Mouse (Mus musculus) lung, postnatal 10 days (tissue): ENCODE data around the gene Col8a2.
A peak's percentile ranks its signal among the peaks of the same experiment; 100 is the strongest.

ENCODE experiments used
- DNase-seq: peaks from one replicate; pipeline ENCODE4 v3.0.0; 2021

The Col8a2 gene

GRCm38 (mm10) chr4:126303877-126304276 is 17.3 kb downstream of the Col8a2 start:
- DNase-seq = no peak

DNA sequence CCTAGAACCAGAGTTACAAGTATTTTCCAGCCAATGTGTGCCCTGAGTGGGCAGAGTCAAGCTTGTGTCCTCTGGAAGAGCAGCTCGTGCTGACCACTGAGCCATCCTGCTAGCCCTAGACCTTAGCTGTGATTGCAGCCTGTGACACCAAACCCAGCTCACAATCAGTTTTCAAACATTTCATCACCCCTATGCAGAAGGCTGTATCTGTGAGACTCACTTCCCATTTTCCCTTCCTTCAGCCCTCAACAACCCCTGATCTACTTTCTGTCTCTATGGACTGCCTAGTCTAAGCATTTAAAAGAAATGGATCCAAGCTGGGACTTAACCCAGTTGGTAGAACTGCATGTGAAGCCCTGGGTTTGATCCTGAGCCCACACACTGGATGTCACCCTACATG is 18.8 kb downstream of the Col8a2 start:
- no peak for DNase-seq

GRCm38 (mm10) chr4:126306058-126306457 is 19.5 kb downstream of the Col8a2 start:
- DNase-seq = no peak

DNA sequence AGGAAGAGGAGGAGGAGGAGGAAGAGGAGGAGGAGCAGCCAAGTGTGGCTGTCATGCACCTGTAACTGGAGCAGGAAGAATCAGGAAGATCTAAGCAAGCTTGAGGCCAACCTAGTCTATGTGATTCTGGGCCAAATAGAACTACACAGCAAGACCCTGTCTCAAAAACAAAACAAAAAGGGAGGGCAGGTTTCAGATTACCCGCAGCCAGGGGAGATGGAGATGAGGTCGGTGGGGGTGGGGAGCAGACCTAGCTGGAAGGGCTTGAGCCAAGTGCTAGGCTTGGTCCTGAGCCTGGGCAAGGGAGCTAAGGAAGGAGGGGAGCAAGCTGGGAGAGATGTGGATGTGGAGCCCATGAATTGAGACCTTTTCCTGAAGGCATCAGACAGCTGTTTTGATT is 20.2 kb downstream of the Col8a2 start:
- no peak for DNase-seq

DNA sequence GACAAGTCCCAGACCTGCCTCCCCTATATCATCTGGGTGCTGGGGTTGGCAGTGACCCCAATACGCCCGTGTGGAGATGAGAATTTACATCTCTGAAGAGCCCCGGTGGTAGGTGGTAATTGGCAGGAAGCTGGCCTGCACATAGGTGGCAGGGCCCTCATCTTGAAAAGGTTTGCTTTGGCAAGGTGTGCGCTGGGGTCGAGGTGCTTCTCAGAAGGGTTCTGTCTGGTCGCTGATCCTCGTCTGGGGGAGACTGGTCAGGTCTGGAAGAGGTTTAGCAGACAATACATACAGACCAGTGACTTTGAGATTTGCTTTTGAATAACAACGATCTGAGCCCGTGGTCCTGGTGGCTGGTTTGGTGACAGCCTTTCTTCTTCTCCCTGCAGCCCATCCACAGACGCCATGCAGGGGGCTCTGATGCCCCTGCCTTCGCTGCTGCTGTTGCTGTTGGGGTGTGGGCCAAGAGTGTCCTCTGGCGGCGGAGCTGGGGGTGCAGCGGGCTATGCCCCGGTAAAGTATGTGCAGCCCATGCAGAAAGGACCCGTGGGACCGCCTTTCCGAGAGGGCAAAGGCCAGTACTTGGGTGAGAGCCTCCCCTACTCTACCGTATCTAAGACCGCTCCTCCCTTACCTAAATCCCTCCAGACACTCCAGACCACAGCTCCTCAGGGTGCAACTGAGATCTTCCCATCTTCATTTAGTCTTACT is 22.8 kb downstream of the Col8a2 start:
- peak; percentile 59 for DNase-seq

DNA sequence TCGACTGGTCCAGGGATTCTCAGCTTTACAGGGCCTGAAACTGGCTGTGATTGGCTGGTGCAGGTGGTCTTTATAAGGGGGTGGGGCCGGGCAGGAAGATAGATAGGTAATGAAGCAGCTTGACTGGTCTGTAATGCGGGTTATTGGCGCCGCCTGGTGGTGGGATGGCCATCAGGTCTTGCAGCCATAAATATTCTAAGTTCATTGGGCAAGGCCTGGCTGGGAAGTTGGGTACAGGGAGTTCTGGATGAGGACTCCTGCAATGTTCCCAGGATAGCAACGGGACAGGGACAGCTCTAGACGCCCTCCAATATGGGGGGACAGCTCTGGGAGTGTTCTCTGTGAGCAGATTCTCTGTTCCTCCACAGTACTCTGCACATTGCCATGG is 23.3 kb downstream of the Col8a2 start:
- DNase-seq = peak; percentile 92

GRCm38 (mm10) chr4:126310344-126310743 is 23.8 kb downstream of the Col8a2 start:
- DNase-seq = no peak

GRCm38 (mm10) chr4:126311566-126312200 is 25.1 kb downstream of the Col8a2 start:
- DNase-seq = no peak

- no peak for DNase-seq
These were observed 26.6 kb downstream of the Col8a2 start for GRCm38 (mm10) chr4:126313202-126313601.

DNA sequence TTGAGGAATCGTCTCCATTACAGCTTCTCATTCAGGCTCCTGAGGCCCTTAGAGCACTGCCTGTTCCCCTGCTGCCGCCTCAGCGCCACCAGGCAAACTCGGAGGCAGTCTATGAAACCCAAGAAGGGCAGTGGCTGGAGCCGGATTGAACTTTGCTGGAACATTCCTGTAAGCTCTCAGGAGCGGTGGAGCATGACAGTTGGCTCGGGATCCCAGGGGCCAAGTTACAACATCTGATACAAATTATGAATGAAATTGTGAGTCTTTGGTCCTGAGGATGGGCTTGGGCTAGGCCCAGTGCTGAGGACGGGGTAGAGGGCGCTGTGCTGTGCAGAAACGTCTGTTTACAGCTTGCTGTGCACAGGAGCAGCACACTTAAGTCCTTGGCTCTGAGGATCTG is 27.8 kb downstream of the Col8a2 start:
- DNase-seq = no peak

DNA sequence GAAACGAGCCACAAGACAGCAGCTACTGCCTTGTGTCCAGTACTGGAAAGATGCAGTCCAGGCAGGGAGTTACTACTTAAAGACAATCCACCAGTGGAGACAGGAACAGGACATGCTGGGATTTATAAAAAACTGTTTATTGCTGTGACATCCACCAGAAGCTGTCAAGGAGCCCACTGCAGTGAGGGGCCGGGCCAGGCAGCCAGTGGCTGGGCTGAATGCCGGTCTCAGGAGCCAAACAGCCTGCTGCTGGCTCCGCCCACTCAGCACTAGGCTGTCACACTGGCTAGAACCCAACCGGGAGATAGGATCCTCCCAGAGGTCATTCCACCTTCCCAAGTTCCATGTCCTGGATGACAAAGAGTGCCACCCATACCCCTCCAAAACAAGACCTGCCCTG is 29.3 kb downstream of the Col8a2 start:
- DNase-seq = peak; percentile 69

DNA sequence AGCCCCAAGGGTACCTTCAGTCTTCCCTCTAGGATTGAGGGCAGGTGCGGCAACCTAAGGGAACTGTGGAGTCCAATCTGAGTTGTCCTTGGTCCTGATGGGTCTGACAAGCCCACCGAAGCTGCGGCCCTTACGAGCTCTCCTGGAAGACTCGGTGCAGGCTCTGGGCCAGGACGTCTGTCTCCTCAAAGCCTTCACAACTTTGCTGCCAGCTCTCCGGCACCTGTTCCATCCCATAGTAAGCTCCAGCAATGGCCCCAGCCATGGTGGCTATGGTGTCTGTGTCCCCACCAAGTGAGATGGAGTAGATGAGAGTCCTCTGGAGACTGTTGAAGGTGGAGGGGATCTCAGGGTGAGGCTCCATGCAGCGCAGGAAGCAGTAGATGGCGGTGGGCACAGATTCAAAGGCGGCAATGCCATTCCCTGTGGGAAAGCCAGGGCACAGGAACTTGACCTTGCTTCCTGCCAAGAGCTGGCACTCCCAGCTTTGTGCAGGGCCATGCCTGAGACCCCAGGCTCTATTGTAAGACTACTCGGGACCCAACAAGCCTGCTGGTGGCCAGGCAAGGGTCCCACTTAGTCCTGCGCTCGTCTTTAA is 29.9 kb downstream of the Col8a2 start:
- no peak for DNase-seq

- no peak for DNase-seq
These were observed 33.2 kb downstream of the Col8a2 start for GRCm38 (mm10) chr4:126319806-126320205.

GRCm38 (mm10) chr4:126321111-126321853 is 34.7 kb downstream of the Col8a2 start, which contains the start of gene Adprhl2:
TSS of gene Adprhl2 (minus strand) at chr4:126321703.
- DNase-seq = peak; percentile 99

DNA sequence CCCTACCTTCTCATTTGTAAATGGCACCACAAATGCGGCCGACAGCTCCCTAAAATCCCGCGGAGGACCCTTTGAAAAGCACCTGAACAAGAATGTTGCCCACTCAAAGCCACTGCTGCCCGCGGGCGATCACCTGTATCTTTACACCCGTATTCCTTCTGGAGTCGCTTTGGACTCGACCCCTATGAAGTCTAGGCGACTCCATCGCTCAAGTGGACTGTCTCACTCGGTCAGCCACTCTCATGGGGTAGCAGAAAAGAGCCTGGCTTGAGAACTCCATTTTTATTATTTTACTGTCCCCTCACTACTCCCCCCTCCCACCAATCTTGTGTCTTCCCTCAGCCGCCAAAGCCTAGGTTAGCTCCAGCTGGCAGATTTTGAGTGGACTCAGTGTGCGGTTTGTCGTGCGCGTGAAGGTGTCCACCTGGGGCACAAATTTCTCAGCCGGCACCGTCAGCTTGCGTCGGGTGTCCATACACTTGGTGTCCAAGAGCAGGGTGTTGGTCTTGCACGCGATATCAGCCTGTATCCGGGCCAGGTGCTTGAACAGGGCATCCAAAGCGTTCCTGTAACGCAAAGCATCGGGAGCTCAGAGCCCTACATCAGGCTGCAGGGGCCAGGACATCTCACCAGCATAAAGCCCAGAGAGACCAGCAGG is 35.4 kb downstream of the Col8a2 start:
- no peak for DNase-seq

DNA sequence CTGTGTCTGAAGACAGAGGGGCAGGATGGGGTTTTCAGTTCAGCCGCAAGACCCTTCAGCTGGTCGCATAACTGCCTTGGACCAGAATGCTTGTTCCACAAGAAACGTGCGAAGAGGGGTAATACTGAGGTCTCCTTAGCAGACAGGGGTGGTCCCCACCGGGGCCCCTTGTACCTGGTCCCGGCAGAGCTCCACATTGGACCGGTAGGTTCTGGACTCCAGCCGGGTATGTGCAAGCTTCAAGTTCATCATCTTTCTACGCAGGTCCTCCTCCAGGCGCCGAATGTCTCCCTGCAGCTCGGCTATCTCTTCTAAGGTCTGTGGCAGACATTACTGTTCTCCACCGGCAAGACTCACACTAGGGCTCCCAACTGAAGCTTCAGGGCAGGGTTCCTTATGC is 36.1 kb downstream of the Col8a2 start:
- no peak for DNase-seq

DNA sequence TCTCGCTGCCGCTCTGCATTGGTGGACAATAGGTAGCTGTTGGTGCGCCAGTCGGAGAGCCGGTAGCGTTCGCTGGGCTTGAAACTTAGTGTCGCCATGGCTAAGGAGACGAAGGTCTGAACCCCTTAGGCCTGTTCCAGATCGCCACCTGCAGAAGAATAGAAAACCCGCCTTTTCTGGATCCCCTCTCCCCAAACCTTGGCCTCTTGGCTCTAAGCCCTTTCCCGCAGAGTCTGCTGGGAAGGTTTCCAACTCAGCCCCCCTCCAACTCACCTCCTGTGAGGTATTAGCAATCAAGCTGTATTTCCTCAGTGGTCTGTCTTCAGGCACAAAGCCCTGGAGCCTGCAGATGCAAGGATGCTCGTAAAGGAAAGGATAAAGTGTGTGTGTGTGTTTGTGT is 38.3 kb downstream of the Col8a2 start:
- no peak for DNase-seq

GRCm38 (mm10) chr4:126325281-126325861 is 38.8 kb downstream of the Col8a2 start, which contains the start of gene Tekt2:
TSS of gene Tekt2 (minus strand) at chr4:126325688.
- DNase-seq = peak; percentile 49

DNA sequence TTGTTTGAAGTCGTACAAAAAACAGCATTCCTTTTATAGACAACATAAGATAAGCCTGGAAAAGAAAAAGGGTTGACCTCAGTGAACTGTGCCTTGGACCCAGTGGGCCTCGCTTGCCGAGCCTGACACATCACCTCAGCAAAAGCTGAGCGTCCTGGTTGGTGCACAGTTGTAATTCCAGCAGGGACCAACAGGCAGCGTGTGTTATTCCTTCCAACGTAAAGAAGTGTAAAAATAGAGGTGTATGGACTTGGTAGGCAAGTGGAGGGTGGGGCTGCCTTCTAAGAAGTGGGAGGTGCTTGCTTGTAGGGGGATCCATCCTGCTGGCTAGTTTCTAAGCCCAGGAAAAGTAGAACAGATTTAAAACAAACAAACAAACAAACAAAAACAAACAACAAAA is 39.4 kb downstream of the Col8a2 start:
- DNase-seq = no peak

DNA sequence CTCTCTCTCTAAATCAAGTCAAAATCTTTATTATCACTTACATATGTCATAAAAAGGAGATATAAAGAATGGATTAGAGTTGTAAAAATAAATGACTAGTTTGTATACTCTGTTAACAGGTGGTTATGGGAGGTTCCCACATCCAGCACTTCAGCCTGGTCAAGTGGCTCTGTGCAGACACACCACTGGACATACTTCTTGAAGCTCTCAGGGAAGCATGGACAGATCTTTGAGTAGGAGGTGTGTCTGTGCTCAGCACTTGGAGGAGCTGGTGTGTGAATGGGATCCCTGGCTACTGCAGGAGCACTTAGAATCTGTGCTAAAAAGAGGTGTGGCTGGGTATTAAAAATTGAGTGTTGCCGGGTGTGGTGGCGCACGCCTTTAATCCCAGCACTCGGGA is 43.7 kb downstream of the Col8a2 start:
- DNase-seq = no peak

DNA sequence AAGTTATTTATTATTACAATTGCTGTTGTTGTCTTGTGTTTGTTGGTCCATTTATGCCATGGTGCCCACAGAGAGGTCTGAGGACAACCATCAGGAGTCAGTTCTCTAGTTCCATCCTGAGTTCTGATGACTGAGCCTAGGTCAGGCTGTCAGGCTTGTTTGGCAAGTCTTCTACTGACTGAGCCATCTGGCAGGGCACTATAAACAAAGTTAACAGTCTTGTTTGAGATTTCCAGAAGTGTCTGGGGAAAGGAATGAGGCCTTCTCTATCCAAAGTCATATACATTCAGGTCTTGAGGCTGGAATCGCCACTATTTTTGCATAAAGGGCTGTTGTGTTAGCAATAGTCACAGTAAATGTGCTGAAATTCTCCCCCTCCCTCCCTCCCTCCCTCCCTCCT is 45.2 kb downstream of the Col8a2 start:
- DNase-seq = peak; percentile 71

DNA sequence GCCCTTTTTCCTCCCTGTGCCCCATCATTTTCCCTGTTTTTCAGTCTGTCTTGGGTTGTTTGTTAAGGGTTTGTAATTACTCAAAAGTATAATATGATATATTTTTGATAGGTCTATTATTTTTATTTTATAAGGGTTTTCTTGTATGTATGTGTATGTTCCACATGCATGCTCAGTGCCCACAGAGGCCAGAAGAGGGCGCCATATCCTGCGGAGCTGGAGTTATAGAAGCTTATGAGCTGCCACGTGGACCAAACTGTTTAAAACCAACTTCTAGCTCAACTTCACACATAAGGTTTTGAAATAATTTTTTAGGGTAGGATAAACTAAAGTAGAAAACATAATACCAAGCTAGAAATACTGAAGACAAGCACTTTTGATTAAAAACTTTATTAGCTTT is 45.8 kb downstream of the Col8a2 start:
- DNase-seq = no peak

DNA sequence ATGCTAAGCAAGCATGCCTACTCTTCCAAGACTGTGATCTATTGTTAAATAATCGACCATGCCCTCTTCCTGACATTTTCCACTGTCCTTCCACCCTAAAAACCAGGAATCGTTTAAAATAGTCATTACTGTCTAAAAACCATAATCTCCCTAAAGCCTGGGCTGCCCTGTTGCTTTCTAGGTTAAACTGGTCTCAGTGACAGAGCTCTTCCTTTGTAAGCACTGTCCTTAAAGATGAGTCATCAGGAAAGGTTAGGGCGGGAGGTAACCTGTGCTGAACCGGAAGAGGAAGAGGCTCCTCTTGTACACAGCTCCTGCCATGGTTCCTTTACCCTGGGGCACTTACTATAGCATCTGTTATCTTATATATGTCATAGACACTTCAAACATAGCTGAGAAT is 52.9 kb downstream of the Col8a2 start:
- DNase-seq = no peak
